Mouse (Mus musculus) heart, embryonic 10.5 days (tissue): ENCODE data around the gene Pitpnm2. TPM values are rescaled to one million over a fixed set of nuclear protein-coding genes. Genes with fewer than 3 reads are reported as not detected.
"Not testable (repeated sequence)": the region's sequence is repeated elsewhere in the genome, so short reads cannot be mapped to it uniquely, and the experiment has no call there.

Experiments used
- DNase-seq: peaks from one replicate; pipeline ENCODE4 v3.0.0-alpha.2; 2017; ENCODE audit warnings: low spot score
- H3K27ac ChIP-seq: fragments of 300-500 bp; sonication (generic); 2 replicates; pipeline ENCODE4 v1.5.1; 2016; ENCODE audit warnings: mild to moderate bottlenecking
- H3K27me3 ChIP-seq: fragments of 300-500 bp; sonication (generic); 2 replicates; pipeline ENCODE4 v1.6.1; 2016; ENCODE audit warnings: mild to moderate bottlenecking; ENCODE audit not compliant: poor library complexity, insufficient read depth, severe bottlenecking
- H3K36me3 ChIP-seq: fragments of 300-500 bp; sonication (generic); 2 replicates; pipeline ENCODE4 v1.6.1; 2016; ENCODE audit warnings: mild to moderate bottlenecking, moderate library complexity
- H3K4me1 ChIP-seq: fragments of 300-500 bp; sonication (generic); 2 replicates; pipeline ENCODE4 v1.6.1; 2016; ENCODE audit warnings: mild to moderate bottlenecking
- H3K4me3 ChIP-seq: fragments of 300-500 bp; sonication (generic); 2 replicates; pipeline ENCODE4 v1.5.1; 2016; ENCODE audit warnings: mild to moderate bottlenecking, moderate library complexity
- H3K9me3 ChIP-seq: fragments of 300-500 bp; sonication (generic); 2 replicates; pipeline ENCODE4 v1.6.1; 2016; ENCODE audit warnings: mild to moderate bottlenecking, moderate library complexity
- WGBS: fragments of 180-500 bp; shearing (Covaris S2); methylation state at CpG from one replicate; pipeline ENCODE4 v1.1.7; 2016; 5-methylcytosine and 5-hydroxymethylcytosine counted together
- polyA plus RNA-seq: library from polyadenylated mRNA; unstranded; fragments of >200 nt; fragmentation: Nextera tagmentation; extraction: Ambion mirVana; gene quantifications from 2 replicates; pipeline ENCODE4 v1.2.1, GENCODE M21; 2016

The Pitpnm2 gene
- polyA plus RNA-seq, 1 experiment from 2014 or later: 4.8 TPM

- H3K27ac ChIP-seq: no peak overlapping the region; the same call in 1 of the 2 replicates
- H3K4me3 ChIP-seq: no peak overlapping the region
- 80% methylated on average over 7 of the region's 7 CpGs for WGBS
- no peaks in the 10 kb centered on the region for H3K27me3 ChIP-seq
- DNase-seq: no peak
- no peaks in the 10 kb centered on the region for H3K36me3 ChIP-seq
- no peaks in the 10 kb centered on the region for H3K9me3 ChIP-seq
- H3K4me1 ChIP-seq: peaks cover 68% of the 10 kb centered on the region
Observed at GRCm38 (mm10) chr5:124225891-124226290, 23.7 kb downstream of the Pitpnm2 start.

- H3K36me3 ChIP-seq: no peaks in the 10 kb centered on the region
- WGBS: 63% methylated on average over 16 of the region's 16 CpGs
- peak overlapping the region; percentile 62 for H3K27ac ChIP-seq
- H3K27me3 ChIP-seq: no peaks in the 10 kb centered on the region
- no peaks in the 10 kb centered on the region for H3K9me3 ChIP-seq
- no peak for DNase-seq
- H3K4me3 ChIP-seq: no peak overlapping the region
- H3K4me1 ChIP-seq: peaks cover 72% of the 10 kb centered on the region
Observed at GRCm38 (mm10) chr5:124224321-124225092, 25.1 kb downstream of the Pitpnm2 start.

GRCm38 (mm10) chr5:124223574-124223973 lies 26.0 kb downstream of the Pitpnm2 start:
- Histone ChIP-seq H3K9me3 (no peaks in the 10 kb centered on the region), H3K4me1 (peaks cover 80% of the 10 kb centered on the region), H3K27me3 (no peaks in the 10 kb centered on the region), H3K36me3 (no peaks in the 10 kb centered on the region), H3K27ac (peak overlapping the region; percentile 4; the same call in 1 of the 2 replicates), H3K4me3 (no peak overlapping the region)
- no peak for DNase-seq
- WGBS: 84% methylated on average over 8 of the region's 8 CpGs

GRCm38 (mm10) chr5:124222696-124223095 lies 26.9 kb downstream of the Pitpnm2 start:
- H3K4me1 ChIP-seq: peaks cover 89% of the 10 kb centered on the region
- H3K27me3 ChIP-seq: no peaks in the 10 kb centered on the region
- peak overlapping the region; percentile 19; the same call in 1 of the 2 replicates for H3K27ac ChIP-seq
- H3K4me3 ChIP-seq: no peak overlapping the region
- 85% methylated on average over 11 of the region's 11 CpGs for WGBS
- DNase-seq: no peak
- H3K9me3 ChIP-seq: no peaks in the 10 kb centered on the region
- no peaks in the 10 kb centered on the region for H3K36me3 ChIP-seq

GRCm38 (mm10) chr5:124221736-124222040 lies 27.9 kb downstream of the Pitpnm2 start:
- 81% methylated on average over 7 of the region's 7 CpGs for WGBS
- peak overlapping the region; percentile 59 for H3K27ac ChIP-seq
- no peak overlapping the region for H3K4me3 ChIP-seq
- H3K4me1 ChIP-seq: peaks cover 85% of the 10 kb centered on the region
- no peaks in the 10 kb centered on the region for H3K27me3 ChIP-seq
- DNase-seq: no peak
- no peaks in the 10 kb centered on the region for H3K9me3 ChIP-seq
- no peaks in the 10 kb centered on the region for H3K36me3 ChIP-seq

GRCm38 (mm10) chr5:124221037-124221735 lies 28.4 kb downstream of the Pitpnm2 start:
- DNase-seq: no peak
- WGBS: 70% methylated on average over 7 of the region's 7 CpGs
- peaks cover 85% of the 10 kb centered on the region for H3K4me1 ChIP-seq

GRCm38 (mm10) chr5:124220551-124220950 lies 29.0 kb downstream of the Pitpnm2 start:
- Histone ChIP-seq H3K27ac (peak overlapping the region; percentile 52), H3K27me3 (no peaks in the 10 kb centered on the region), H3K4me1 (peaks cover 85% of the 10 kb centered on the region)

More at GRCm38 (mm10) chr5:124221037-124221735, 28.4 kb downstream of the Pitpnm2 start:
- H3K36me3 ChIP-seq: no peaks in the 10 kb centered on the region
- H3K9me3 ChIP-seq: no peaks in the 10 kb centered on the region
- H3K27ac ChIP-seq: peak overlapping the region; percentile 59
- no peak overlapping the region for H3K4me3 ChIP-seq
- no peaks in the 10 kb centered on the region for H3K27me3 ChIP-seq

GRCm38 (mm10) chr5:124219431-124219830 lies 30.1 kb downstream of the Pitpnm2 start:
- Histone ChIP-seq H3K27ac (no peak overlapping the region), H3K27me3 (no peaks in the 10 kb centered on the region), H3K4me3 (no peak overlapping the region), H3K36me3 (peaks cover 14% of the 10 kb centered on the region; the same call in 1 of the 2 replicates), H3K4me1 (peaks cover 87% of the 10 kb centered on the region), H3K9me3 (no peaks in the 10 kb centered on the region)
- WGBS: 83% methylated on average over 10 of the region's 10 CpGs
- DNase-seq: no peak

More at GRCm38 (mm10) chr5:124220551-124220950, 29.0 kb downstream of the Pitpnm2 start:
- H3K4me3 ChIP-seq: no peak overlapping the region
- DNase-seq: no peak
- peaks cover 4% of the 10 kb centered on the region; the same call in 1 of the 2 replicates for H3K36me3 ChIP-seq
- H3K9me3 ChIP-seq: no peaks in the 10 kb centered on the region
- WGBS: 83% methylated on average over 5 of the region's 5 CpGs

- Histone ChIP-seq H3K4me1 (peaks cover 87% of the 10 kb centered on the region), H3K4me3 (no peak overlapping the region), H3K9me3 (no peaks in the 10 kb centered on the region), H3K36me3 (peaks cover 14% of the 10 kb centered on the region; the same call in 1 of the 2 replicates), H3K27me3 (no peaks in the 10 kb centered on the region), H3K27ac (no peak overlapping the region)
- DNase-seq: no peak
- 50% methylated on average over 7 of the region's 7 CpGs for WGBS
Observed at GRCm38 (mm10) chr5:124218986-124219385, 30.6 kb downstream of the Pitpnm2 start.

- DNase-seq: no peak
- H3K36me3 ChIP-seq: peaks cover 18% of the 10 kb centered on the region; the same call in 1 of the 2 replicates
- 51% methylated on average over 8 of the region's 8 CpGs for WGBS
- H3K27ac ChIP-seq: peak overlapping the region; percentile 2; the same call in 1 of the 2 replicates
- H3K4me3 ChIP-seq: no peak overlapping the region
- H3K4me1 ChIP-seq: peaks cover 87% of the 10 kb centered on the region
- no peaks in the 10 kb centered on the region for H3K27me3 ChIP-seq
- H3K9me3 ChIP-seq: no peaks in the 10 kb centered on the region
Observed at GRCm38 (mm10) chr5:124217566-124218249, 31.9 kb downstream of the Pitpnm2 start.

- not testable (repeated sequence) for DNase-seq, H3K27ac ChIP-seq, H3K27me3 ChIP-seq, H3K4me3 ChIP-seq, H3K9me3 ChIP-seq
- H3K36me3 ChIP-seq: peaks cover 18% of the 10 kb centered on the region; the same call in 1 of the 2 replicates
- H3K4me1 ChIP-seq: peaks cover 84% of the 10 kb centered on the region
- 85% methylated on average over 5 of the region's 5 CpGs for WGBS
Observed at GRCm38 (mm10) chr5:124217092-124217491, 32.5 kb downstream of the Pitpnm2 start.

GRCm38 (mm10) chr5:124216403-124216802 lies 33.2 kb downstream of the Pitpnm2 start:
- DNase-seq: no peak
- Histone ChIP-seq H3K36me3 (peaks cover 18% of the 10 kb centered on the region; the same call in 1 of the 2 replicates), H3K27me3 (no peaks in the 10 kb centered on the region), H3K27ac (no peak overlapping the region), H3K4me1 (peaks cover 84% of the 10 kb centered on the region), H3K4me3 (no peak overlapping the region), H3K9me3 (no peaks in the 10 kb centered on the region)
- 77% methylated on average over 6 of the region's 6 CpGs for WGBS
